Mouse (Mus musculus) layer of hippocampus, adult 2 months (tissue): ENCODE measurements around the gene Emx2. TPM values are rescaled to one million over a fixed set of nuclear protein-coding genes. Genes with fewer than 3 reads are reported as not detected.

Source experiments
- DNase-seq, 2 experiments: peaks; one replicate each; pipeline ENCODE4 v3.0.0; 2022; ENCODE audit warnings: low spot score in 2 of 2
- H3K27ac ChIP-seq: fragments of 200-600 bp; 2 replicates; pipeline ENCODE4 v1.8.1; 2022
- H3K4me3 ChIP-seq: fragments of 200-600 bp; 2 replicates; pipeline ENCODE4 v1.8.1; 2022; ENCODE audit warnings: mild to moderate bottlenecking
- CTCF ChIP-seq: fragments of 200-600 bp; conservative IDR thresholded peaks from 2 replicates; pipeline ENCODE4 v1.8.1; 2022; ENCODE audit warnings: antibody characterized with exemption, mild to moderate bottlenecking, moderate library complexity
- total RNA-seq, 2 experiments: library from RNA; stranded (reverse); gene quantifications; 2 replicates each; pipeline ENCODE4 v1.2.3; 2021

Gene Emx2
- total RNA-seq, 2 experiments from 2014 or later: 26.6 to 29.8 TPM

- no peak overlapping the region for H3K4me3 ChIP-seq
- no peak for DNase-seq
- TF ChIP-seq CTCF: no peak
- H3K27ac ChIP-seq: no peak overlapping the region
Measured at GRCm38 (mm10) chr19:59496832-59497231, 38.7 kb downstream of the Emx2 start.

DNA sequence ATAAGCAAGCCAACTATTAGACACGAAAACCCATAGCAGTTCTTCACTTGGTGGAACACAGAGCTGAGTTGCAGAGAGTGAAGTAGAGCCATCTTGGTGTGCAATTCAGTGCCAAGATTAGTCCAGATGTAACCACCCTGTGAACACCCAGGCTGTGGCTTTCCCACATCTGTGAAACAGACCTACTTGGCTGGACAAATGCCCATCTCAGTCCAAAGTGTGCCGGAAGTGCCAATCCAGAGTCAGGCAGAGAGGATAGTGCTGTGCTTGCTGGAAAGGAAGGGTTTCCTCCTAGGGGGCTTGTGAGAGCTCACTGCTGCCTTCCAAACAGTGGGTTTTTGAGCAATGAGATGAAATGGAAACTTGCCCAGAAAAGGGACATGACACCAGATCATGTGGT lies 50.7 kb downstream of the Emx2 start:
- Histone ChIP-seq H3K4me3 (no peak overlapping the region), H3K27ac (no peak overlapping the region)
- TF ChIP-seq CTCF: no peak
- DNase-seq: no peak

DNA sequence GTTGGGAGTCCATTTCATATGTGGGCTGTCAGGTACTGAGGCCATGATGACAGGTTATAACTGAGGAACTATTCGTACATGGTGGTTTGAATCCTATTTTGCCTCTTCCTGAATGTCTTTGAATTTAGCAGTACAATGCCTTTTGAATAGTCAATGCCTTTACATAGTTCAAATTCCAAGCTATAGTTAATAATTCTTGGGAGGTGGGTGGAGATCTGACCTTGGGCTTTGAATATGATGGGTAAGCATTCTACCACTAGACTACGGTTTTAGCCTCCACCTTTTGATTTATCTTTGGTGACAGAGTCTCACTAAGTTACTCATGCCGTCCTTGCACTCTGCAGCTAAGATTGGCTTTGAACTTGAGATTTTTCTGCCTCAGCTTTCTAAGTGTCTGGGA lies 55.0 kb downstream of the Emx2 start:
- Histone ChIP-seq H3K27ac (no peak overlapping the region), H3K4me3 (no peak overlapping the region)
- DNase-seq: no peak
- TF ChIP-seq CTCF: no peak

Other genes starting within 250 kb of the Emx2 start
- gene Kcnk18, start 239.2 kb upstream of the Emx2 start, total RNA-seq: not detected
- 1 to 10 TPM; 1.2 to 1.4 TPM for gene Slc18a2, start 197.5 kb upstream of the Emx2 start, total RNA-seq
- gene Rps12-ps3, start 136.1 kb upstream of the Emx2 start, total RNA-seq: 100 to 1,000 TPM; 249 to 342 TPM
- 10 to 100 TPM; 48.7 to 49.7 TPM for gene Pdzd8, start 112.6 kb upstream of the Emx2 start, total RNA-seq